ENCODE assay signal across 9 mouse cellular contexts in genomic region chr3:142391531-142391930, GRCm38 (mm10).
"Had no signal": no experiment of that assay in that cellular context is flagged by ENCODE, and none has a peak within 500 bp of the region (broad histone marks: within the 10 kb centered on the region; RNA-seq: fewer than 3 reads in every experiment).

No protein-coding gene starts in this region.

- ATAC-seq: midbrain, embryonic 13.5 days had no signal

- H3K9me3 ChIP-seq: limb, embryonic 13.5 days; midbrain, embryonic 13.5 days; stomach, embryonic 15.5 days had no signal

- H3K4me2 ChIP-seq: limb, embryonic 13.5 days; midbrain, embryonic 13.5 days; stomach, embryonic 15.5 days had no signal

- H3K4me1 ChIP-seq: stomach, embryonic 15.5 days had no signal

- DNase-seq: kidney, postnatal 10 days; kidney, postnatal 4 days; lung, adult 18-20 months; right cerebral cortex, postnatal 14 days had no signal

- H3K4me3 ChIP-seq: layer of hippocampus, adult 2 months; limb, embryonic 13.5 days; midbrain, embryonic 13.5 days; stomach, embryonic 15.5 days had no signal

- H3K9ac ChIP-seq: limb, embryonic 13.5 days; liver, embryonic 14.5 days; midbrain, embryonic 13.5 days; stomach, embryonic 15.5 days had no signal

- H3K27me3 ChIP-seq: stomach, embryonic 15.5 days had no signal

- H3K27ac ChIP-seq: layer of hippocampus, adult 2 months; limb, embryonic 13.5 days; liver, embryonic 14.5 days; midbrain, embryonic 13.5 days; stomach, embryonic 15.5 days had no signal

- H3K36me3 ChIP-seq: limb, embryonic 13.5 days; midbrain, embryonic 13.5 days; stomach, embryonic 15.5 days had no signal
